Mouse (Mus musculus) retina, postnatal 7 days (tissue): ENCODE measurements at regions not wholly inside any gene's neighbourhood (a gene's known extent, or its start where the extent isn't known, plus 50 kb on each side); places are given as distances from the start of the nearest gene placed in this dataset.

Source experiments
- DNase-seq: peaks from one replicate; pipeline ENCODE4 v3.0.0-alpha.2; 2012; ENCODE audit warnings: low read depth, low spot score

- no peak for DNase-seq
Measured at GRCm38 (mm10) chr13:97652279-97652678, 108.2 kb downstream of the Gm10260 start.

- DNase-seq: no peak
Measured at GRCm38 (mm10) chr13:97651761-97652160, 108.7 kb downstream of the Gm10260 start.

- no peak for DNase-seq
Measured at GRCm38 (mm10) chr13:97651176-97651575, 109.3 kb downstream of the Gm10260 start.

GRCm38 (mm10) chr13:97650191-97650590 lies 110.2 kb downstream of the Gm10260 start:
- no peak for DNase-seq

- DNase-seq: no peak
Measured at GRCm38 (mm10) chr13:97647486-97647885, 112.9 kb downstream of the Gm10260 start.

GRCm38 (mm10) chr13:97646021-97646385 lies 114.4 kb downstream of the Gm10260 start:
- no peak for DNase-seq

GRCm38 (mm10) chr13:97645107-97646020 lies 115.1 kb downstream of the Gm10260 start:
- no peak for DNase-seq

- no peak for DNase-seq
Measured at GRCm38 (mm10) chr13:97640236-97640635, 120.2 kb downstream of the Gm10260 start.

- DNase-seq: no peak
Measured at GRCm38 (mm10) chr13:97639656-97640055, 120.8 kb downstream of the Gm10260 start.

- DNase-seq: no peak
Measured at GRCm38 (mm10) chr13:97638457-97639088, 121.9 kb downstream of the Gm10260 start.

- no peak for DNase-seq
Measured at GRCm38 (mm10) chr13:97637506-97637905, 122.9 kb downstream of the Gm10260 start.

GRCm38 (mm10) chr13:97634041-97634788 lies 126.2 kb downstream of the Gm10260 start:
- no peak for DNase-seq

- DNase-seq: no peak
Measured at GRCm38 (mm10) chr13:97633551-97633950, 126.9 kb downstream of the Gm10260 start.

GRCm38 (mm10) chr13:97631872-97632402 lies 128.5 kb downstream of the Gm10260 start:
- no peak for DNase-seq

- DNase-seq: no peak
Measured at GRCm38 (mm10) chr13:97630921-97631320, 129.5 kb downstream of the Gm10260 start.

- DNase-seq: no peak
Measured at GRCm38 (mm10) chr13:97628608-97629007, 131.8 kb downstream of the Gm10260 start.

GRCm38 (mm10) chr13:97627247-97627646 lies 133.2 kb downstream of the Gm10260 start:
- DNase-seq: no peak

GRCm38 (mm10) chr13:97626786-97627185 lies 133.6 kb downstream of the Gm10260 start:
- DNase-seq: no peak

- no peak for DNase-seq
Measured at GRCm38 (mm10) chr13:97626116-97626515, 134.3 kb downstream of the Gm10260 start.

- DNase-seq: no peak
Measured at GRCm38 (mm10) chr13:97625391-97625790, 135.0 kb downstream of the Gm10260 start.

GRCm38 (mm10) chr13:97618190-97618586 lies 142.2 kb downstream of the Gm10260 start:
- no peak for DNase-seq
